Mouse (Mus musculus) T-helper 2 cell (primary cell): ENCODE results near the gene Hccs.
"Not testable (repeated sequence)": the region's sequence is repeated elsewhere in the genome, so short reads cannot be mapped to it uniquely, and the experiment has no call there.

Experiments used
- in situ Hi-C: fragments of 300-600 bp; cut with MboI, MseI; formaldehyde crosslinking; loops from one replicate; pipeline ENCODE4 v1.15.1; 2025; ENCODE audit warnings: high pct_unique_total_duplicates

The Hccs gene

GRCm38 (mm10) chrX:169319945-169320667, at the start of gene Hccs:
Gene Hccs (minus strand): TSS chrX:169320372.
- in situ Hi-C loops = no loop called here

GRCm38 (mm10) chrX:169357146-169357772, 37.1 kb upstream of the Hccs start:
- in situ Hi-C loops = no loop called here

GRCm38 (mm10) chrX:169338213-169338612, 18.0 kb upstream of the Hccs start:
- in situ Hi-C loops = no loop called here

- in situ Hi-C loops = no loop called here
These were observed 17.4 kb upstream of the Hccs start for GRCm38 (mm10) chrX:169337559-169337958.

GRCm38 (mm10) chrX:169332264-169332663, 12.1 kb upstream of the Hccs start:
- in situ Hi-C loops = no loop called here

- in situ Hi-C loops = no loop called here
These were observed 5.9 kb upstream of the Hccs start for GRCm38 (mm10) chrX:169325929-169326595.

- in situ Hi-C loops = not testable (repeated sequence)
These were observed 465 bp upstream of the Hccs start for GRCm38 (mm10) chrX:169320668-169321005.

GRCm38 (mm10) chrX:169319066-169319760, 959 bp downstream of the Hccs start:
- in situ Hi-C loops = no loop called here

- in situ Hi-C loops = no loop called here
These were observed 11.6 kb downstream of the Hccs start for GRCm38 (mm10) chrX:169308559-169308958.

GRCm38 (mm10) chrX:169303945-169304344, 16.2 kb downstream of the Hccs start:
- in situ Hi-C loops = no loop called here

GRCm38 (mm10) chrX:169302271-169303045, 17.7 kb downstream of the Hccs start:
- in situ Hi-C loops = no loop called here

GRCm38 (mm10) chrX:169299579-169299978, 20.6 kb downstream of the Hccs start:
- in situ Hi-C loops = no loop called here

- in situ Hi-C loops = no loop called here
These were observed 56.6 kb downstream of the Hccs start for GRCm38 (mm10) chrX:169263433-169264172.

- in situ Hi-C loops = no loop called here
These were observed 58.0 kb downstream of the Hccs start for GRCm38 (mm10) chrX:169262212-169262611.

- in situ Hi-C loops = no loop called here
These were observed 59.1 kb downstream of the Hccs start for GRCm38 (mm10) chrX:169261034-169261433.

GRCm38 (mm10) chrX:169256741-169257140, 63.4 kb downstream of the Hccs start:
- in situ Hi-C loops = no loop called here

- in situ Hi-C loops = no loop called here
These were observed 64.3 kb downstream of the Hccs start for GRCm38 (mm10) chrX:169255915-169256314.

- in situ Hi-C loops = no loop called here
These were observed 97.7 kb downstream of the Hccs start for GRCm38 (mm10) chrX:169222357-169223062.

- in situ Hi-C loops = no loop called here
These were observed 100.1 kb downstream of the Hccs start for GRCm38 (mm10) chrX:169220064-169220463.

- in situ Hi-C loops = no loop called here
These were observed 110.2 kb downstream of the Hccs start for GRCm38 (mm10) chrX:169210019-169210418.
